Mouse (Mus musculus) embryonic fibroblast, embryonic 13.5 days (primary cell): ENCODE data around the gene Car5b.

Experiments
- CTCF ChIP-seq: IDR thresholded peaks from 2 replicates; pipeline ENCODE4 v1.5.1; 2011; ENCODE audit warnings: mild to moderate bottlenecking, control low read depth, low read length, moderate library complexity, borderline replicate concordance; ENCODE audit not compliant: insufficient read depth
- POLR2A ChIP-seq: IDR thresholded peaks from 2 replicates; pipeline ENCODE4 v1.6.1; 2011; ENCODE audit warnings: low read depth, mild to moderate bottlenecking, control low read depth, low read length, moderate library complexity

GRCm38 (mm10) chrX:164013318-164013717, 14.5 kb downstream of the Car5b start:
- TF ChIP-seq POLR2A (no peak), CTCF (no peak)
